Mouse (Mus musculus): ENCODE results near the gene Adamts2.

The Adamts2 gene

GRCm38 (mm10) chr11:50850177-50850735, 248.4 kb downstream of the Adamts2 start, which contains the start of gene Grm6:
Gene Grm6, plus strand, starts transcription at chr11:50850685.
- no peak for DNase-seq

DNA sequence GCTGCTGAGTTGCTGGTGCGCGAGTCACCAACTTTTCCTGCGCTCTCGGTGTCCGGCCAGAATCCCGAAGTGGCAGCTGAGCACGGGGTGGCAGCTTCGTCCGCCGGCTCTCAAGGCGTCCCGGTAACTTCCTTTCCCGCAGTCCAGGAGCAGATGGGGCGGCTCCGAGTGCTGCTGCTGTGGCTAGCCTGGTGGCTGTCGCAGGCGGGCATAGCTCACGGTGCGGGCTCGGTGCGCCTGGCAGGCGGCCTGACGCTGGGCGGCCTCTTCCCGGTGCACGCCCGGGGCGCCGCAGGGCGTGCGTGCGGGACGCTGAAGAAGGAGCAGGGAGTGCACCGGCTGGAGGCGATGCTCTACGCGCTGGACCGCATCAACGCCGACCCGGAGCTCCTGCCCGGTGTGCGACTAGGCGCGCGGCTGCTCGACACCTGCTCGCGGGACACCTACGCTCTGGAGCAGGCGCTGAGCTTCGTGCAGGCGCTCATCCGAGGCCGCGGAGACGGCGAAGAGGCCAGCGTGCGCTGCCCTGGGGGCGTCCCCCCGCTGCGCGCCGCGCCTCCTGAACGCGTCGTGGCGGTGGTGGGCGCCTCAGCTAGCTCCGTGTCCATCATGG, 249.2 kb downstream of the Adamts2 start:
- DNase-seq = peak; percentile 24 to 34

Data from cerebellum, postnatal 25 days (tissue).